Mouse (Mus musculus) liver, postnatal 0 days (tissue): ENCODE measurements at regions not wholly inside any gene's neighbourhood (a gene's known extent, or its start where the extent isn't known, plus 50 kb on each side); places are given as distances from the start of the nearest gene placed in this dataset.

Experiments used
- CTCF ChIP-seq: sonication (generic); IDR thresholded peaks from 2 replicates; pipeline ENCODE4 v1.5.1; 2016; ENCODE audit warnings: antibody characterized with exemption, low read depth
- EP300 ChIP-seq: IDR thresholded peaks from 2 replicates; pipeline ENCODE4 v1.6.1; 2016; ENCODE audit warnings: antibody characterized with exemption, low read depth, mild to moderate bottlenecking

DNA sequence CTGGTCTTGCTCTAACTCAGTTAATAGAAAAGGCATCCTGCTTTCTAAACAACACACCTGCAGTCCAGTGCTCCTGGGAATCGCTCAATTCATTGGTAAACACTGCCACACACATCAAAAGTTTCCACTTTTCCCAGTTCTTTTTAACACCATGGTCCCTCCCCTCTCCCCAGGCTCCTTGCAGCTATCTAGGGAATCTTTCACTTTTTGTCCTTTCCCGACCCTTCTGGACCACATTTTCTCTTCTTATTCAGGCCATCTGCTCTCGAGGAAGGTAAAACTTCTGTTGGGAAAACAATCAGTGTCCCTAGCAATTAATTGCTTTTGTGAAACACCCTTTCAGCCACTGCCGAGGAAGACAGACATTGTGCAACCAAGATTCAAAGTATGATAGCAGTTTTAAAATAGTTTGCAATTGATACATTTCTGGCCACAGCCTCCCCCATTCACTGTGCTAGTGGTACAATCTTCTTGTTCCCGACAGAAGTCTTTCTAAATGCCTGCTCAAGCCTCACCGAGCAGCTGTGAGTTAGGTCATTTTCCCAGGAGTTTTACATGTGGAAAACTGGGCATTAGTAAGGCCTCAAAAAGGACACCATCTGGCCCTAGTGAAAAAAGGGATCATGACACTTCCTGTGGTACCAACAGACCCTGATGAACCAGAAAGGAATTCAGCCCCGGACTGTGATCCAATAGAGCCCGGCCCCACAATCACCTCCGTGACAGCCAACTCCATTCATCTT is 347.4 kb upstream of the Pou3f2 start:
- TF ChIP-seq CTCF (no peak), EP300 (no peak)
